Mouse (Mus musculus): ENCODE results near the gene Klhdc8a. TPM values are rescaled to one million over a fixed set of nuclear protein-coding genes. Genes with fewer than 3 reads are reported as not detected.
A peak's percentile ranks its signal among the peaks of the same experiment; 100 is the strongest.
"Not testable (repeated sequence)": the region's sequence is repeated elsewhere in the genome, so short reads cannot be mapped to it uniquely, and the experiment has no call there.

The Klhdc8a gene
- polyA plus RNA-seq (2012; ENCODE audit: insufficient read depth, insufficient read length, missing spikeins) = not detected in 2 replicates

DNA sequence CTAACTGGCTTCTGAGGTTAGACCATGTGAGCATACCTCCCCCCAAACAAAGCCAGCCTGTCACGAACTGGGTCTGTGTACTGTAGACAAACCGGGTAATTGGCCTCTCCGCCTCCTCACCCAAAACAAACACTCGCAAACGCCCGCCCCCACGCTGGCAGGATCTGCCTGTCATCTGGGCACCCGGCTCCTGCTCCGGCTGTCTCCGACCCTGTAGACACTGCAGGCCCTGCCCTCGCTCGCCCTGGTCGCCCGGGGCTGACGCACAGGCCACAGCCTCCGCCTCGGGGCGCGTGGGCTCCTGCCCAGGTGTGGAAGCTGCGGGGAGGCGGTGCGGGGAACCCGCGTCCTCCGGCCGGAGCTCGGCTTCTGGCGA lies at the start of gene Klhdc8a:
Gene Klhdc8a (plus strand): TSS at position 202 of the 376 bp plus-strand sequence.
- peak within 1 kb of the TSS; percentile 58 for H3K4me3 ChIP-seq (ENCODE audit: insufficient read depth, low read depth, low read length)
- no peaks in the 10 kb centered on the region for H3K4me1 ChIP-seq (ENCODE audit: control insufficient read depth, insufficient read depth, insufficient read length, low read length)
- no peak within 1 kb of the TSS for H3K27ac ChIP-seq (replicated peaks; ENCODE audit: low read depth, low read length)

DNA sequence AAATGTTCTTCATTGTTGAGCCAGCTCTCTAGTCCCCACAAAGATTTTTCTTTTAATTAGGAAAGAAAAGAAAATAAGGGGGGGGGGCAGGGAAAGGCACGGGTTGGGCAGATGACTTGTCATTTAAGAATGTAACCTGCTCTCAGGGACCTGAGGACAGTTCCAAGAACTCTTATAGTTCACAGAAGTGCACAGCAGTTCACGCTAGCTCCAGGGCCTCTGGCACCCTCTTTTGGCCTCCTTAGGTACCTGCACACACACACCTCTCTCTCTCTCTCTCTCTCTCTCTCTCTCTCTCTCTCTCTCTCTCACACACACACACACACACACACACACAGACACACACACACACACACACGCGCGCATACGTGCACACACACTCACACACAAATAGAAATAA lies 44.0 kb upstream of the Klhdc8a start:
- H3K4me3 ChIP-seq (ENCODE audit: insufficient read depth, low read depth, low read length) = no peak overlapping the region
- H3K4me1 ChIP-seq (ENCODE audit: control insufficient read depth, insufficient read depth, insufficient read length, low read length) = no peaks in the 10 kb centered on the region
- H3K27ac ChIP-seq (replicated peaks; ENCODE audit: low read depth, low read length) = no peak overlapping the region

DNA sequence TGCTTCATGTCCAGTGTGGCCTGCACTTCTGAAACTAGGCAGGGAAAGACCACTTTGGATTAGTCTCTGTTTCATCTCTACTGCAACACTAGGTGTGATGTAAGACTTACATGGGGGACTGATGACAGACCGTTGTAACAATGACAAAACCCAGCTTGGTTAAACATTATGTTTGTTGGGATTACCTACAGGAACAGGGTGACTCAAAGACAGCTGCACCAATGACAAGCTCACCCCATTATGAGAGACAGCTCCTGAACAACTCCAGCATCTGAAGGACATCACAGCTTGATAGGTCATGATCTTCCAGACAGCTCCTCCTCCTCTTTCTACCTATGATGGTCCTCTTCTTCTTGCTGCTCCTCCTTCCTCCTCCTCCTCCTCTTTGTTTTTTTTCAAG lies 38.1 kb upstream of the Klhdc8a start:
- Histone ChIP-seq H3K4me1 (ENCODE audit: control insufficient read depth, insufficient read depth, insufficient read length, low read length) (no peaks in the 10 kb centered on the region), H3K27ac (replicated peaks; ENCODE audit: low read depth, low read length) (no peak overlapping the region), H3K4me3 (ENCODE audit: insufficient read depth, low read depth, low read length) (no peak overlapping the region)

DNA sequence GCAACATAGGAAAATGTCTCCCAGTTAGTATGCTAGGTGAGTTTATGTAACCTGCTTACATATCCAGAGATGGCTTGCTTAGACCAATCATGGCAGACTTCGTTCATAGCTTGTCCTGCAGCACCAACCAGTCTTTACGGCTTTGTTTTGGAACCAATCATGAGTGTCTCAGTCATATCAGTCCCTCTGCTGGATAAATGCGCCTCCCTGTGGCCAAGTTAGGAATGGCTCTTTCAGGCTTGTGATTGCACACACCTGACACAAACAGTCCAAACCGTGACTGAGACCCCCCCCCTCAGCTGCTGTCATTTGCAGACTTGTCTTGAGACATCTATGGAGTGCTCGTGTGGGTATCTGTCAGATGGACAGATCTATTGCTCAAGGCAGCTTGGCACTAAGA lies 37.4 kb upstream of the Klhdc8a start:
- no peak overlapping the region for H3K27ac ChIP-seq (replicated peaks; ENCODE audit: low read depth, low read length)
- no peaks in the 10 kb centered on the region for H3K4me1 ChIP-seq (ENCODE audit: control insufficient read depth, insufficient read depth, insufficient read length, low read length)
- no peak overlapping the region for H3K4me3 ChIP-seq (ENCODE audit: insufficient read depth, low read depth, low read length)

DNA sequence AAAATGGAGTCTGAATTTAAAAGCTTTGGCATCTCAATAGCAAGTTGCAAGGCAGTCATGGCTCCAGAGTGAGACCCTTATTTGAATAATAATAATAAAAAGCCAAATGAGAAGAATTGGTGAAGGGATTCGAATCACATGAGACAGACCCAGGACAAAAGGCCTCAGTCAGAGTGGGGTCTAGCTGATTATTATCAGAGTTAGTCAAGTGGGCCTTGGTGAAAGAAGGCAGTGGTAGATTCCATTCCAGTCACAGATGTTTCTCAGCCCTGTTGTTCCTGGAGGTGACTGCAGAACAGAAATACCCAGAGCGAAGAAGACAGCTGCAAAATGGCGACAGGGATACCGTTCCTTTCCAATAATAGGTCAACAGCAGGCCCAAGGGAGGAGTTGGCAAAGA lies 34.8 kb upstream of the Klhdc8a start:
- no peak overlapping the region for H3K4me3 ChIP-seq (ENCODE audit: insufficient read depth, low read depth, low read length)
- no peak overlapping the region for H3K27ac ChIP-seq (replicated peaks; ENCODE audit: low read depth, low read length)
- H3K4me1 ChIP-seq (ENCODE audit: control insufficient read depth, insufficient read depth, insufficient read length, low read length) = no peaks in the 10 kb centered on the region

DNA sequence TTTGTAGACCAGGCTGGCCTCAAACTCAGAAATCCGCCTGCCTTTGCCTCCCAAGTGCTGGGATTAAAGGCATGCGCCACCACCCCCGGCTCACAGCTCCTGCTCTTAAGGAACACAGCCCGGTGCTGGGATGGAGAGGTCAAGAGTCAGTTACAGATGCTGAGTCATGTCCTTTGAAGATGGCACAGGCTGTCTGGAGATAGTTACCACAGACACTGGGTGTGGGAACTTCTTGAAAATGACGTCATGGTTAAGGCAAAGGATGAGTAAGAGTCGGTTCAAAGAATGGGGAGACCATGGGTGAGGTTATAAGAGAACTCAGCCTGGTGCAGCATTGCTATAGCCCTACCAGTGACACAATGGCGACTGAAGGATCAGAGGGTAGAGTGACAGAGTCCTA lies 33.8 kb upstream of the Klhdc8a start:
- no peak overlapping the region for H3K4me3 ChIP-seq (ENCODE audit: insufficient read depth, low read depth, low read length)
- H3K4me1 ChIP-seq (ENCODE audit: control insufficient read depth, insufficient read depth, insufficient read length, low read length) = no peaks in the 10 kb centered on the region
- no peak overlapping the region for H3K27ac ChIP-seq (replicated peaks; ENCODE audit: low read depth, low read length)

DNA sequence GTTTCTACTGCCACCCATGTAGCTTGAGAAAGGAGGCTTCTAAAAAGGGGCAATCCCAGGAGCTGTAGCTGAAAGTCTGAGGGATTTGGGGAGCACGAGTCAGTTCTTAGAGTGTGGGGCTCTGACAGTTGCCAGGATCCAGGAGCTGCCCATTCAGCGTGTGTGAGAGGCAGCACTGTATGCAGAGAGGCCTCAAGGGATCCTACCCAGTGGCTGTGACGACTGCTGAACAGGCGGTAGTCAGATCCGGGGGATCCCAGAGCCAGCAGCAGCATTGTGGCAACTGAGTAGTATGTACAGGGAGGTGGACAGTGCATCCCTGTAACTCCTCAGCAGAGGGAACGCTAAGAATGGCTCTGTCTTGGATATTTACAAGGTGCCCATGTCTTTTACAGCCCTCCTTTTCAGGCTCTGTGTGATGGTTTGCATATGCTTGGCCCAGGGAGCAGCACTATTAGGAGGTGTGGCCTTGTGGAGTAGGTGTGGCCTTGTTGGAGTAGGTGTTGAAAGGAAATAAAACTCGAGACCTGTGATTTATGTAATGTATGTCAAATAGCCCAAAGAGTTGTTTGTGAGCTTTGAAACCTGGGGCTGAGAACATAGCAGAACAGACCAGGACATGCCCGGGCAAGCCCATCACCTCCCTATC lies 33.1 kb upstream of the Klhdc8a start:
- no peaks in the 10 kb centered on the region for H3K4me1 ChIP-seq (ENCODE audit: control insufficient read depth, insufficient read depth, insufficient read length, low read length)
- no peak overlapping the region for H3K27ac ChIP-seq (replicated peaks; ENCODE audit: low read depth, low read length)
- no peak overlapping the region for H3K4me3 ChIP-seq (ENCODE audit: insufficient read depth, low read depth, low read length)

DNA sequence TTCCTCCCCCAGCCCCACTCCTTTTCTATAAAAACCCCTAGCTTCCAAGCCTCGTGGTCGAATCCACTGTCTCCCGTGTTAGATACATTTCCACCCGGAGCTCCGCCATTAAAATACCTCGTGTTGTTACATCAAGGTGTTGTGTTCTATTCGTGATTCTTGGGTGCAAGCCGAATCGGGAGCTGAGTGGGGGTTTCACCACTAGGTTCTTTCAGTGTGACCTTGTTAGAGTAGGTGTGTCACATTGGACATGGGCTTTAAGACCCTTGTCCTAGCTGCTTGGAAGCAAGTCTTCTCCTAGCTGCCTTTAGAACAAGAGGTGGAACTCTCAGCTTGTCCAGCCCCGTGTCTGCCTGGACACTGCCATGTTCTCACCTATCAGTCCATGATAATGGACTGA lies 32.5 kb upstream of the Klhdc8a start:
- no peak overlapping the region for H3K27ac ChIP-seq (replicated peaks; ENCODE audit: low read depth, low read length)
- no peaks in the 10 kb centered on the region for H3K4me1 ChIP-seq (ENCODE audit: control insufficient read depth, insufficient read depth, insufficient read length, low read length)
- no peak overlapping the region for H3K4me3 ChIP-seq (ENCODE audit: insufficient read depth, low read depth, low read length)

DNA sequence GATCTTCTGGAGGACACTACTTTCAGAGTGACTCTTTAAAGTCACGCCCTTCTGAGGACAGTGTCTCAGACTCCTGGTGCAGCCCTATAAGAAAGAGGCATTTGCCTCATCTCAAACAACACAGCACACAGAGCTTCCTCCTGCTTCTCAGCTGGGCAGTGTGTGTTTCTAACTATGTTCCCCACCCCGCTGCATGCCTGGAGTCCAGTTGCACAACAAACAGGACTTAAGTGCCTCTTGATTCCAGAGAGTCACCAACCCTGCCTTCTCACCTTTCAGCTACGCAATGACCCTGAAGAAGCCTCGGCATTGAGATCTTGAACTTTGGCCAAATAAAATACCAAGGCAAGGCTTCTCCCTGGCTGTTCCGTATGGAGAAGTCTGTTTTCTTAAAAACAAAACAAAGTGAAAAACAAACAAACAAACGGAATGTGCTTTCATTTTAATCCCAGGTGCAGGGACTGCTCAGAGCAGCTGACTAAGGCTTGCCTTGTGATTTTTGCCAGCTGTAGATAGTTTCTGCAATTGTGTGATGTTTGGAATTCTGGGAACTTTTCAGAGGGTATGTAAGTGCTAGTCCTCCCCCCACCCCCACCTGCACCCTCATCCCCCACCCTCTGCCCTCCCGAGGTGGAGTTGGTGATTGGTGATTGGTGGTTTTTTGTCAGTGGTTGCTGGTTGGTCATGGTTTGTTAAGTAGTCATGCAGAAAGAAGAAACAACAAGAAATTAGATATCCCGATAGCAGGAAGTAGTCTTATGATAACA lies 31.5 kb upstream of the Klhdc8a start:
- H3K4me1 ChIP-seq (ENCODE audit: control insufficient read depth, insufficient read depth, insufficient read length, low read length) = no peaks in the 10 kb centered on the region
- H3K4me3 ChIP-seq (ENCODE audit: insufficient read depth, low read depth, low read length) = no peak overlapping the region
- H3K27ac ChIP-seq (replicated peaks; ENCODE audit: low read depth, low read length) = no peak overlapping the region

DNA sequence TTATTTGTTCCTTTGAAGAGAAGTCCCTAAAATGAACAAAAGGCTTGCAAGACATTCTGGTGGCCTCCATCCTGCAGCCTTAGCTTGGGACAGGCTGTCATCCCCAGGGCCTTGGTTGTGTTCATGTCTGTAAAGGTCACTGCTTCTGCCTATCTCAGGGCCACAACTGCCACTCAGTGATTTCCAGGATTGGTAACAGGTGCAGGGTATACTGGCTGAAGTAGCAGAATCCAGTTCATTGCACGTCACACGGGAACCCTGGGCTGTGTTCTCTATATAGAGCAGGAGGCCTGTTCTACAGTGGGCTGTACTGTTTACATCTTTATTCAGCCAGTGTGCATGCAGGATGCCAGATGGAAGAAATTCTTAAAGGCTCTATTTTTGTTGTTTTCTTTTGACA lies 30.5 kb upstream of the Klhdc8a start:
- no peak overlapping the region for H3K27ac ChIP-seq (replicated peaks; ENCODE audit: low read depth, low read length)
- H3K4me3 ChIP-seq (ENCODE audit: insufficient read depth, low read depth, low read length) = no peak overlapping the region

DNA sequence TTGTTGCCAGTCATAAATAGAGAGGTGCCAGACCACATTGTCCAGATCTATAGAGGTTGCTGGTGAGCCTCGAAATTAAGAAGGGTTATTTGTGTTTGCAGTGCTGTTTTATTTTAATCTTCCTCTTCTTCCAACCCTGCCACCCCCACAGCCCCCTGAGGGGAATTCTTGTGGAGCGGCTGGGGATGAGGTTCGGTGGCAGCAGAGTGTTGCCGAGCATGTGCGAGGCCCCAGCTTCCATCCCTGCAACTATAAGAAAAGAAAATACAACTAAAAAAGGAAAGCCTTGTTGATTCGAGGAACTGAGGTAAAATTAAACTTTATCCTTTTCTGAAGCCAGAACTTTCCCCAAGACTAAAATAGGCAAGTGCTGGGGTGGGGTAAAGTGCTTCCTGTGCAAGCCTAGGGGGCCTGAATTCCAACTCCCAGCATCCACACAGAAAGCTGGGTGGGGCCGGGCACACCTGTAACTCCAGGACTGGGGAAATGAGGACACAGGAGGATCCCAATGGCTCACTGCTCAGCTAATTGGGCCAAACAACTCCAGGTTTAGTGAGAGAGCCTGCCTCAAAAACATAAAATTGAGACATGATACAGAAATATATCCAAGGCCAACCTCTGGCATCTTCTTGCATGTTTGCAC lies 29.9 kb upstream of the Klhdc8a start:
- Histone ChIP-seq H3K27ac (replicated peaks; ENCODE audit: low read depth, low read length) (no peak overlapping the region), H3K4me3 (ENCODE audit: insufficient read depth, low read depth, low read length) (no peak overlapping the region), H3K4me1 (ENCODE audit: control insufficient read depth, insufficient read depth, insufficient read length, low read length) (no peaks in the 10 kb centered on the region)

More for the DNA sequence above, 30.5 kb upstream of the Klhdc8a start:
- no peaks in the 10 kb centered on the region for H3K4me1 ChIP-seq (ENCODE audit: control insufficient read depth, insufficient read depth, insufficient read length, low read length)

DNA sequence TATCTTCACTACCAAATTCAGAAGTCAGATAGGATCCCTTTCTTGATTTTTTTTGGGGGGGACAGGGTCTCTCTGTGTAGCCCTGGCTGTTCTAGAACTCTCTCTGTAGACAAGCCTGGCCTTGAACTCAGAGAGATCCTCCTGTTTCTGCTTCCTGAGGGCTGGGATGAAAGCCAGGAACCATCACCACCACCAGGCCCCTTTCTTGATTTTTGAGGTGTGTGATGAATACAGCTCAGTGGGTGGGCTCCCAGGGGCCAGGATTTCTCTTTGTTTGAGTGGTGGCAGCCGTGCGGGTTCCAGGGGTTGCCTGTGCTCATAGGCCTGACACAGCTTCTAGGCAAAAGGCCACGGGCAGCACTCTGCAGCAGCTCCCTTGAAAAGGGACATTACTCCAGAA lies 27.2 kb upstream of the Klhdc8a start:
- no peaks in the 10 kb centered on the region for H3K4me1 ChIP-seq (ENCODE audit: control insufficient read depth, insufficient read depth, insufficient read length, low read length)
- H3K27ac ChIP-seq (replicated peaks; ENCODE audit: low read depth, low read length) = no peak overlapping the region
- H3K4me3 ChIP-seq (ENCODE audit: insufficient read depth, low read depth, low read length) = no peak overlapping the region

DNA sequence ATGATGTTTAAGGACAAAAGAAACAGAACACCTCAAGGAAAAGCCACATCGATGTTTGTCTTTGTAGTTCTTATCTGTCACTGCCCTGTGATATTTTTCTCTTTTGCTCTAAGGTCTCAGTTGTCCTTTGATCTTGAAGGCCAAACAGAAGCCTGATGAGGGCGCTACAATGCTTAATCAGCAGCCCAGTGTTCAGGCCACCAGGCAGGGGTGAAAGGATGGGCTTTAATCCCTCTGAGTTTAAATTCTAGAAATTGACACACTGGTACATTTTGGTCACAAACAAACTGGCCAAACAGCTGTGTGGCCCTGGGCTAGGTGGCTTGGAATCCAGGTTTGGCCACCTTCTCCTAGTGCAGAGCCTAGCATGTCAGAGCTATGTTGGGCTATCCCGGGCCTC lies 21.7 kb upstream of the Klhdc8a start:
- no peak overlapping the region for H3K27ac ChIP-seq (replicated peaks; ENCODE audit: low read depth, low read length)
- no peaks in the 10 kb centered on the region for H3K4me1 ChIP-seq (ENCODE audit: control insufficient read depth, insufficient read depth, insufficient read length, low read length)
- H3K4me3 ChIP-seq (ENCODE audit: insufficient read depth, low read depth, low read length) = no peak overlapping the region

DNA sequence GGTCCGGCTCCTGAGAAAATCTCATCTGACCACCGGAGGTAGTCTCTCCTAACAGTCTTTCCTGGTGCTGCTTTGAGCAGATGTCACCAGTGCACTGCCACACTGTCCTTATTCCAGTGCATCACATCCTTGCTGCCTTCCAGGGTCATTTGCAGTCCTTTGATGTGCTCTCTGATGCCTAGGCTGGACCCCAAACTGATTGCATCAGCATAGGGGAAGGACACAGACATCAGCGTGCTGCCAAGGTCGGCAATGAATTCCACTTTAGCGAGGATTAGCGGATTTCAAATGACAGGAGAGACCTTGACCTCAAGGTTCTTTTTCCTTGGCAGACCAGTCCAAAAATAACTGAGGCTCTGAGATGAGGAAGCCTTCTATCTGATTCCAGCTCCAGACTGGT lies 21.3 kb upstream of the Klhdc8a start:
- H3K27ac ChIP-seq (replicated peaks; ENCODE audit: low read depth, low read length) = no peak overlapping the region
- no peak overlapping the region for H3K4me3 ChIP-seq (ENCODE audit: insufficient read depth, low read depth, low read length)

DNA sequence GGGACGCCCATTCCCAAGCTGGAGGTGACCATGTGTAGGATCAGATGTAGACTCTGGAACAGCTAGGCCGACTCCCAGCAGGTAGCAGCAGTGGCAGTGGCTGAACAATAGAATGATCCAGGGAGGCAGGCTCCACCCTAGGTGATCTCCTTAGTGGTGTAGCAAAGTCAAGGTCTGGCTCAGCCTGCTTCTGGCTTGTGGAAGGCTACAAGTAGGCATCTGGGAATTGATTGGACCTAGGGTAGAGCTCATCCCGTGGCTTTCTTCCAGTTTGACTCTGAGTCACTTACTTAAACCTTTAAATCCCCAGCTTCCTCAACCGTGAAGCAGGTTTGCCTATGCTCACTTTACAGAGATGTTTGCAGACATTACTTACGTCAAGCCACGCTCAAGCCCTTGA lies 17.8 kb upstream of the Klhdc8a start:
- H3K27ac ChIP-seq (replicated peaks; ENCODE audit: low read depth, low read length); H3K4me3 ChIP-seq (ENCODE audit: insufficient read depth, low read depth, low read length); H3K4me1 ChIP-seq (ENCODE audit: control insufficient read depth, insufficient read depth, insufficient read length, low read length): not testable (repeated sequence)

More for the DNA sequence above, 21.3 kb upstream of the Klhdc8a start:
- H3K4me1 ChIP-seq (ENCODE audit: control insufficient read depth, insufficient read depth, insufficient read length, low read length) = no peaks in the 10 kb centered on the region

Measured in brown adipose tissue, adult 24 weeks (tissue).